Mouse (Mus musculus) heart, embryonic 14.5 days (tissue): ENCODE results near the gene Tbrg4. TPM values are rescaled to one million over a fixed set of nuclear protein-coding genes. Genes with fewer than 3 reads are reported as not detected.

Experiments
- ATAC-seq: fragments of 200-750 bp; cut with Nextera tagmentation; 2 replicates; pipeline ENCODE4 v1.8.0; 2017; ENCODE audit warnings: low read depth, moderate TSS enrichment; ENCODE audit not compliant: insufficient number of reproducible peaks, insufficient read depth, low FRiP score
- H3K27ac ChIP-seq, 2 experiments: fragments of 200-500 bp in 1 of 2; fragments of 300-500 bp in 1 of 2; sonication (generic) in 1 of 2; replicated peaks in 1 of 2; 2 replicates each; pipeline ENCODE4 v1.5.1; 2012 to 2014; ENCODE audit warnings: low read depth in 2 of 2, low read length in 2 of 2, control low read depth in 1 of 2, mild to moderate bottlenecking in 1 of 2, mixed read lengths in 1 of 2; ENCODE audit not compliant: control insufficient read depth in 1 of 2, insufficient read depth in 1 of 2
- H3K27me3 ChIP-seq: fragments of 300-500 bp; sonication (generic); 2 replicates; pipeline ENCODE4 v1.6.1; 2014; ENCODE audit warnings: mild to moderate bottlenecking, low read length, control low read depth; ENCODE audit not compliant: control insufficient read depth, insufficient read depth
- H3K36me3 ChIP-seq: fragments of 300-500 bp; sonication (generic); 2 replicates; pipeline ENCODE4 v1.6.1; 2014; ENCODE audit warnings: mild to moderate bottlenecking, control low read depth, low read length, mixed read lengths; ENCODE audit not compliant: control insufficient read depth, insufficient read depth
- H3K4me1 ChIP-seq, 2 experiments: fragments of 200-500 bp in 1 of 2; fragments of 300-500 bp in 1 of 2; sonication (generic) in 1 of 2; 2 replicates each; pipeline ENCODE4 v1.6.1; 2012 to 2014; ENCODE audit warnings: low read length in 2 of 2, control low read depth in 1 of 2, mixed read lengths in 1 of 2; ENCODE audit not compliant: control insufficient read depth in 2 of 2, insufficient read depth in 2 of 2
- H3K4me2 ChIP-seq: fragments of 300-500 bp; sonication (generic); 2 replicates; pipeline ENCODE4 v1.6.1; 2014; ENCODE audit warnings: mild to moderate bottlenecking, low read length
- H3K4me3 ChIP-seq, 2 experiments: fragments of 200-500 bp in 1 of 2; fragments of 300-500 bp in 1 of 2; sonication (generic) in 1 of 2; 2 replicates each; pipeline ENCODE4 v1.5.1; 2012 to 2014; ENCODE audit warnings: low read length in 2 of 2, mild to moderate bottlenecking in 2 of 2, control low read depth in 1 of 2, low read depth in 1 of 2, moderate library complexity in 1 of 2; ENCODE audit not compliant: control insufficient read depth in 1 of 2, insufficient read depth in 1 of 2
- H3K9ac ChIP-seq: fragments of 300-500 bp; sonication (generic); 2 replicates; pipeline ENCODE4 v1.6.1; 2014; ENCODE audit warnings: mild to moderate bottlenecking, low read length
- H3K9me3 ChIP-seq: fragments of 300-500 bp; sonication (generic); 2 replicates; pipeline ENCODE4 v1.6.1; 2016; ENCODE audit warnings: low read length, control low read depth; ENCODE audit not compliant: control insufficient read depth
- WGBS: fragments of 180-500 bp; shearing (Covaris S2); extraction: QIAGEN DNeasy Blood & Tissue Kit; methylation state at CpG from one replicate; pipeline ENCODE4 v1.1.7; 2014; 5-methylcytosine and 5-hydroxymethylcytosine counted together
- polyA plus RNA-seq: library from polyadenylated mRNA; unstranded; fragments of >200 nt; fragmentation: Nextera tagmentation; extraction: Ambion mirVana; gene quantifications from 2 replicates; pipeline ENCODE4 v1.2.1, GENCODE M21; 2014

Gene Tbrg4
- 34.8 and 39.8 TPM in 2 replicates for polyA plus RNA-seq

DNA sequence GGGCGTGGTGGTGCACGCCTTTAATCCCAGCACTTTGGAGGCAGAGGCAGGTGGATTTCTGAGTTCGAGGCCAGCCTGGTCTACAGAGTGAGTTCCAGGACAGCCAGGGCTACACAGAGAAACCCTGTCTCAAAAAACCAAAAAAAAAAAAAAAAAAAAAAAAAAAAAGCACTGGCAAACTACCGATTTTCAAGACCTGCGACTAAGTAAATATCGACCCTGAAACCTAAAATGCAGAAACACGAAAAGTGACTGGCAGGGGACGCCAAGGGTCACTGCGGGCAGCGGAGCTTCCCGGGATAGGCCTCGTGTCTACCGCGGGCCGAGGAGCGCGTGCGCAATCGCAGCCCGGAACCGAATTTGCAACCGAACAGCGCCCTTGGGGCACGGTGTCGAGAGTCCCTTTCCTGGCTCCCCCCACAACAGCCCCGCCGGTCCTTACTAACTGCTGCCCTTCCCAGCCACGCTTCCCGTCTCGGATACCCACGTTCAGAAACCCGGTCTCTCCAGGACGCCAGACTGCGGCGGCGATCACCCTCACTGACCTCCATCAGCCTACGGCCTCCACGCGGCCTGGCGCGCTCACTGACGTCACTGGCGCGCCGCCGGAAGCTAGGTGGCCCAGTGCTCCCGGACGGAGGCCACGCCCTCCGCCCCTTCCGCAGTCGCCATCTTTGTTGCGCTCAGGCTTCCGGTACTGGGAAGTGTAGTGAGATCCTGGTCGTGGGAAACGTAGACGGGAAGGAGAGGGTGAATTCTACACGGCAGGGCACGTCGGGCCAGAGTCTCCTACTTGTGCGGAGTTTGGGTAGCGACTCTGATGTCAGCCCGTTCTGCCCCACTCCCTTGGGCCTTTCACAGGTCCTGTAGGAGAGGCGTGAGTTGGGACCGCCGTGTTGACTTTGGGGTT, at the start of gene Tbrg4:
TSS of gene Tbrg4 (minus strand) at position 590 of the 910 bp plus-strand sequence.
- peak within 1 kb of the TSS; percentile 87 to 96 for H3K27ac ChIP-seq
- under 1% methylated on average over 66 of the region's 66 CpGs for WGBS
- H3K36me3 ChIP-seq: peaks cover 42% of the 10 kb centered on the region
- peaks cover 14 to 26% of the 10 kb centered on the region in 2 experiments for H3K4me1 ChIP-seq
- peak within 1 kb of the TSS; percentile 74 to 78 for H3K4me3 ChIP-seq
- no peaks in the 10 kb centered on the region for H3K9me3 ChIP-seq
- H3K4me2 ChIP-seq: peak within 1 kb of the TSS; percentile 89
- peak; percentile 88 for ATAC-seq
- H3K27me3 ChIP-seq: no peaks in the 10 kb centered on the region
- H3K9ac ChIP-seq: peak within 1 kb of the TSS; percentile 85

DNA sequence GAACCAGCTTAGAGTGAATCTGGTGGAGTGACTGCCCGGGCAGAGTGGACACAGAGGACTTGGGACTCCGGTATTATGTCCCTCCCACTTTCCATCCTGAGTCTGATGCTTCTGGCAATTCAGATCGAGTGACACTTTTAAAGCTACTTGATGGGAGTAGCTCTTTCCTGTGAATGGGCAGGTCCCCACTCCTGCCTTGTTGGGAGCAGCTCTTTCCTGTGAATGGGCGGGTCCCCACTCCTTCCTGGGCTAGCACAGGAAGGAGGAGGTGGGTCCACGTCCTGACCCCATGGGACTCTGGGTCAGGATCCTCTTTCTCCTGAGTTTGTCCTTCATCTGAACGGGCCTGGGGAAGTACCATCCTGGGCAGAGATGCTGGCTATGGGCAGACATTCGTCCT, 49.5 kb upstream of the Tbrg4 start:
- peaks cover 0 to 2% of the 10 kb centered on the region in 2 experiments; a peak in 1 of 4 replicates for H3K4me1 ChIP-seq
- no peak overlapping the region for H3K27ac ChIP-seq
- WGBS: 52% methylated on average over 7 of the region's 7 CpGs
- no peak overlapping the region for H3K4me2 ChIP-seq
- no peaks in the 10 kb centered on the region for H3K9me3 ChIP-seq
- H3K9ac ChIP-seq: no peak overlapping the region
- no peaks in the 10 kb centered on the region for H3K27me3 ChIP-seq
- H3K36me3 ChIP-seq: no peaks in the 10 kb centered on the region
- H3K4me3 ChIP-seq: no peak overlapping the region
- ATAC-seq: no peak

DNA sequence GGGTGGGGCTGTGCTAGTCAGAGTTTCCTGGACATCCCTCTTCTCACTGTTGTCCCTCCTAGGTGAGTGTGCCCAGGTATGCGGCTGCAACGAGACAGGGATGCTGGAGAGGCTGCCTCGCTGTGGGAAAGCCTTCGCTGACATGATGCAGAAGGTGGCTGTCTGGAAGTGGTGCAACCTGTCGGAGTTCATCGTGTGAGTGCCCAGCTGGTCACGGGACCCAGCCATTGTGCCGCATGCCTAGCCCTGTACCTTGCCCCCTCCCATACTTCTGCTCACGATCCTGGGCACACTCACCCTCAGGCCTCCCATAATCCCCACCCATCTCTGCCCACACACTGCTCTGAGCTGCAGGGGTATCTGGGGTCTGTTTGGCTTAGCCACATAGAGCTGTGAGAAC, 48.8 kb upstream of the Tbrg4 start:
- H3K9ac ChIP-seq: no peak overlapping the region
- H3K27ac ChIP-seq: no peak overlapping the region
- no peak overlapping the region for H3K4me3 ChIP-seq
- no peaks in the 10 kb centered on the region for H3K9me3 ChIP-seq
- peaks cover 0 to 2% of the 10 kb centered on the region in 2 experiments; a peak in 1 of 4 replicates for H3K4me1 ChIP-seq
- ATAC-seq: no peak
- H3K4me2 ChIP-seq: no peak overlapping the region
- 81% methylated on average over 9 of the region's 9 CpGs for WGBS
- no peaks in the 10 kb centered on the region for H3K27me3 ChIP-seq
- no peaks in the 10 kb centered on the region for H3K36me3 ChIP-seq

DNA sequence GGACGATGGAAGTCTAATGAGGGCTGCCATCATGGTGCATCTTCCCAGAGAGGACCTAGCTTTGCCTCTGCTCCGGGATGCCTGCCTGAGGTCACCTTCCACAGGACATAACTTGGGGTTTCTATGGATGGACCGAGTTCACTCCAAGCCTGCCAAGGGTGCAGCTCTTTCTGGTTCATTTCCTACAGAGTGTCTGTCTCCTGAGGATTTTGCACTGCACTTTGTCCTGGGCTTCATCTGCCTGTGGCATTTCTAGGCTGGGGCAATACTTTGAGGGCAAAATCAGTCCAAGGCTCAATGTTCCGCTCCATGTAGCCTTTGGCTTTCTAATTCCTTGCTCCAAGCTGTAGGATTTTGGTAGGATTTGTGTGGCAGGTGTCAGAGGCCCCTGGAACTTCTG, 45.0 kb upstream of the Tbrg4 start:
- Histone ChIP-seq H3K4me2 (no peak overlapping the region), H3K9ac (no peak overlapping the region), H3K9me3 (0 out of 2 replicates have a peak, but pooled peaks cover 4% of the 10 kb centered on the region), H3K27ac (no peak overlapping the region), H3K36me3 (no peaks in the 10 kb centered on the region), H3K4me3 (no peak overlapping the region), H3K27me3 (no peaks in the 10 kb centered on the region), H3K4me1 (peaks cover 0 to 2% of the 10 kb centered on the region in 2 experiments; a peak in 1 of 4 replicates)
- ATAC-seq: no peak
- 82% methylated on average over 4 of the region's 4 CpGs for WGBS

DNA sequence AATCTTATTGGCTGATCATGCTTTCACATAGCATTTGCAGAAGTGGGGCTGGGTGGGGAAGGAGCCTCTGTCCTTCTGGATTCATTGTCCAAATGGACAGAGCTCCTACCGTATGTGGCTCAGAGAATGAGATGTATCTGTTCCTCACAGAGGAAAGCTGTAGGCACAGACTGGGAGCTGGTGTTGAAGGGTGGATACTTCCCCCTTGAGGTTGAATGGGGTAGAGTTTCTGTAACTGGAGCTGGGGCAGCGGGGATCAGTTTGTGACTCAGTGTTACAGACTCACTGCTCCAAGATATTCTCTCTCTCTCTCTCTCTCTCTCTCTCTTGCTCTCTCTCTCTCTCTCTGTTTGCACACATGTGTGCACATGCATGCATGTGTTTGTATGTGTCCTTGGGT, 44.2 kb upstream of the Tbrg4 start:
- no peak overlapping the region for H3K4me2 ChIP-seq
- WGBS: 59% methylated on average over 2 of the region's 2 CpGs
- H3K4me1 ChIP-seq: no peaks in the 10 kb centered on the region
- no peak overlapping the region for H3K4me3 ChIP-seq
- H3K36me3 ChIP-seq: no peaks in the 10 kb centered on the region
- H3K27me3 ChIP-seq: no peaks in the 10 kb centered on the region
- H3K9ac ChIP-seq: no peak overlapping the region
- H3K9me3 ChIP-seq: 0 out of 2 replicates have a peak, but pooled peaks cover 4% of the 10 kb centered on the region
- no peak for ATAC-seq
- H3K27ac ChIP-seq: no peak overlapping the region

DNA sequence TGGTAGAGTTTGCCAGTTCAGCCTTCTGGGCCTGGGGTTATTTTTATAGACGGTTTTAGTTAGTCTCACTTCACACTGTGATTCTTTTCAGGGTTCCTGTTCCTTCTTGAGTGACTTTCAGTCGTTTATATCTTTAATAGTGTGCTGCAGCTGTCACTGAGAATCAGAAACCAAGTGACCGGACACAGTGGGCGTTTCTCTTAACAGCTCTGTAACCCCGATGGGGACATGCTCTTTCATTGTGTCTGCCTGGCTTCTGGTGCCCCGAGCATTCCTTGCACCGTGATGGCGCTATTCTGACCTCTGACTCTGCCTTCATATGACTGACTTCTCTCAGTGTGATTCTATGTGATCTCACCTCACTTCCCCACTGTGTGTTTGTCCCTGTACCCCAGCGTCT, 43.2 kb upstream of the Tbrg4 start:
- Histone ChIP-seq H3K9ac (no peak overlapping the region), H3K9me3 (0 out of 2 replicates have a peak, but pooled peaks cover 4% of the 10 kb centered on the region), H3K4me2 (no peak overlapping the region), H3K27ac (no peak overlapping the region), H3K4me3 (no peak overlapping the region), H3K4me1 (no peaks in the 10 kb centered on the region), H3K36me3 (no peaks in the 10 kb centered on the region), H3K27me3 (no peaks in the 10 kb centered on the region)
- ATAC-seq: no peak
- WGBS: 55% methylated on average over 9 of the region's 9 CpGs

DNA sequence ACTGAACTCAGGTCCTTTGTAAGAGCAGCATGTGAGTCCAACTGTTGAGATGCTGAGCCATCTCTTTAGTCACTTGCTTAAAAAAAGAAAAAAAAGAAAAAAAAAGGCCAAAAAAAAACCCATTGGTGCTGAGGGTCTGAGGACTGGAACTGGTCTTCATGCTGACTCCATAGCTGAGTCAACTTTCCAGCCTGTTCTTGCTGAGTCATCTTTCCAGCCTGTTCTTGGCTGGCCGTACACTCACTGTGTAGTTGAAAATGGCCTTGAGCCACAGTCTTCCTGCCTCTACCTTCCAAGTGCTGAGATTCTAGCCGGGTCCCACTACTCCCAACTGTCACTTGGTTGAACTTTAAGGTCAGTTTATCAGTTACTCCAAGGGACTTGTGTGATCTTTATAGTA, 40.8 kb upstream of the Tbrg4 start:
- Histone ChIP-seq H3K9me3 (0 out of 2 replicates have a peak, but pooled peaks cover 4% of the 10 kb centered on the region), H3K4me2 (no peak overlapping the region), H3K27me3 (no peaks in the 10 kb centered on the region), H3K4me3 (no peak overlapping the region), H3K9ac (no peak overlapping the region), H3K27ac (no peak overlapping the region), H3K36me3 (no peaks in the 10 kb centered on the region), H3K4me1 (no peaks in the 10 kb centered on the region)
- no peak for ATAC-seq
- WGBS: 71% methylated on average over 2 of the region's 2 CpGs
